Mouse (Mus musculus) activated CD4-positive, CD25-positive, alpha-beta regulatory T cell (primary cell): ENCODE results near the gene Gcnt3. TPM values are rescaled to one million over a fixed set of nuclear protein-coding genes. Genes with fewer than 3 reads are reported as not detected.

Source experiments
- polyA plus RNA-seq, 2 experiments: library from polyadenylated mRNA; unstranded; fragments of 100-300 nt; shearing (Covaris generic); gene quantifications; one replicate each; pipeline ENCODE4 v1.2.1; 2017

Gene Gcnt3
- polyA plus RNA-seq, result under 1 TPM in 1 of 2 experiments, not detected in 1; 0.44 TPM

GRCm38 (mm10) chr9:70037988-70038387 lies at the start of gene Gcnt3:
Gcnt3 (minus strand) TSS chr9:70038088.

DNA sequence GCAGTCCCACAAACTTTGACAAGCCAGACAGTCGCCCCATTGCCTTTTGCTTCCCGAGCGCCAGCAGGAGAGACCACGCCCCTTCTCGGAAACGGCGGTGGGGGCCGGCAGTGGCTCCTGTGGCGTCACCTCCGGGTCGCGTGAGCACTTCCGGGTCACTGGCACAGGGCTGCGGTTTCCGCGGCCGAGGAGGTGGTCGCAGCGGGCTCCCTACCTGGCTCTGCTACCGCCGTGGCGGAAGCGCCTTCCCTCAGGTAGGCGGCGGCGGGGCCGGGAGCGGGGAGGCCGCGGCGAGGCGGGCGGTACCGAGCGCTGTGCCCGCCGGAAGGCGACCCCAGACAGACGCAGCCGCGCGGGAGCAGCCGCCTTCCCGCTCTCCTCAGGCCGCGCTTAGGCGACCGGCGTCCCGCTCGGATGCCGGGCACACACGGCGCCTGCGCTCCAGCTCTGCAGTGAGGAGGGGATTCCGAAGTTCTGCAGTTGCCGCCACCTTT lies 25.4 kb downstream of the Gcnt3 start, which contains the start of gene Gtf2a2:
Gene Gtf2a2 (plus strand): TSS at position 143 of the 494 bp plus-strand sequence.

DNA sequence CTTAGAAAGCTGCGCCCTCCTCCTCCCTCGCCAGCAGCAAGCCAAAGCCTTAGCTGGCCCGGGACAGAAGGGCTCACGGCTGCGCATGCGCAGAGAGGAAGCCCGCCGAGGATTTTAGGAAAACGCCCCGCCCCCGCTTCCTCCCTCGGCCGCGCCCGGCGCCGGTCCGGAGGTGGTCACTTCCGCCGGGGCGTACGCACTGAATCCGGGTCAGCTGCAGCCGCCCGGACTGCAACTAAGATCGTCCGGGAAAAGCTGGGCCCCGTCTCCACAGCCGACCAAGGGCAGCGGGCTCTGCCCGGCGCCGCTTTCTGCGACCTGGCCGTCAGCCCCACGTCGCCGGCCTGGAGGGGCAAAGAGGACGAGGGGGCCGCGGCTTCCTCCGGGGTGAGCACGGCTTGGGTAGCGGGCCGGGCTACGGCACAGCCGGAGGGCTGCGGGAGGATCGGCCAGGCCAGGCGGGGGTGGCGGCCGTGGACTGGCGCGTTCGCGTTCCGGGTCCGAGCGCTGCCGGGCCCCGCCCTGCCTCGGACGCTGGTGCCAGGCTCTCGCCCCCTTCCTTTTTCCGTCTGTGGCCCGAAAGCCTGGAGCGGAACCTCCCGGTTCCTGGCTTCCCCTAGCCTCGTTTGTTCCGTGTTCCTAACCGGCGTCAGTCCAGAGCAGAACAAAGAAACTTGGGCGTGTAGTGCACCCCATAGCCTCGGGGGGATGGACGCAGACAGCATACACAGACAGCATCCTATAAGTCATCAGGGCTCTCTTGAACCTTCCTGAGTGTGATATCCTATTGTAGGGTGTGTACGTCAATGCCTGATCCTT lies 48.4 kb downstream of the Gcnt3 start, which contains the start of gene Bnip2:
Gene Bnip2 (plus strand): TSS at position 164 of the 819 bp plus-strand sequence.

Other genes starting within 250 kb of the Gcnt3 start
- gene Bnip2, start 48.6 kb downstream of the Gcnt3 start, polyA plus RNA-seq, result 100 to 1,000 TPM; 103 to 115 TPM
- 100 to 1,000 TPM; 130 to 168 TPM for gene Gtf2a2, start 25.5 kb downstream of the Gcnt3 start, polyA plus RNA-seq
- gene Fam81a, start 104.5 kb upstream of the Gcnt3 start, polyA plus RNA-seq, result under 1 TPM; 0.60 to 0.86 TPM
- 10 to 100 TPM; 29.5 to 59.8 TPM for gene Myo1e, start 169.3 kb upstream of the Gcnt3 start, polyA plus RNA-seq